Mouse (Mus musculus) heart, adult 2 months (tissue): Measurements from ENCODE around the gene Zc3h14. TPM values are rescaled to one million over a fixed set of nuclear protein-coding genes. Genes with fewer than 3 reads are reported as not detected.

ENCODE experiments used
- DNase-seq, 2 experiments: peaks; one replicate each; pipeline ENCODE4 v3.0.0; 2021
- H3K27ac ChIP-seq: fragments of 200-600 bp; 2 replicates; pipeline ENCODE4 v1.8.1; 2022
- H3K27me3 ChIP-seq: fragments of 200-500 bp; 2 replicates; pipeline ENCODE4 v1.6.1; 2012; ENCODE audit warnings: mild to moderate bottlenecking, low read length, inconsistent platforms, mixed read lengths; ENCODE audit not compliant: control insufficient read depth, insufficient read depth
- H3K36me3 ChIP-seq: fragments of 200-500 bp; 2 replicates; pipeline ENCODE4 v1.6.1; 2012; ENCODE audit warnings: low read length, inconsistent platforms; ENCODE audit not compliant: control insufficient read depth, insufficient read depth
- H3K4me1 ChIP-seq: fragments of 200-500 bp; 2 replicates; pipeline ENCODE4 v1.6.1; 2011; ENCODE audit warnings: low read length; ENCODE audit not compliant: control insufficient read depth, insufficient read depth
- H3K4me3 ChIP-seq: fragments of 200-600 bp; 2 replicates; pipeline ENCODE4 v1.8.1; 2022
- H3K79me2 ChIP-seq: fragments of 200-500 bp; replicated peaks from 2 replicates; pipeline ENCODE4 v1.6.1; 2012; ENCODE audit warnings: mild to moderate bottlenecking, inconsistent platforms, low read length, moderate library complexity, mixed read lengths; ENCODE audit not compliant: control insufficient read depth, insufficient read depth
- H3K9ac ChIP-seq: fragments of 200-500 bp; 2 replicates; pipeline ENCODE4 v1.6.1; 2012; ENCODE audit warnings: low read depth, mild to moderate bottlenecking, control low read depth, inconsistent platforms, low read length, mixed read lengths
- CTCF ChIP-seq: fragments of 200-600 bp; IDR thresholded peaks from 2 replicates; pipeline ENCODE4 v1.8.1; 2022; ENCODE audit warnings: antibody characterized with exemption, mild to moderate bottlenecking, moderate library complexity
- EP300 ChIP-seq: fragments of 200-500 bp; IDR thresholded peaks from 2 replicates; pipeline ENCODE4 v1.6.1; 2011; ENCODE audit warnings: low read depth, low read length, control low read depth; ENCODE audit not compliant: insufficient read depth
- POLR2A ChIP-seq: fragments of 200-500 bp; IDR thresholded peaks from 2 replicates; pipeline ENCODE4 v1.6.1; 2011; ENCODE audit warnings: mild to moderate bottlenecking, low read depth, low read length, control low read depth; ENCODE audit not compliant: insufficient read depth
- WGBS: fragments of 180-500 bp; shearing (Covaris S2); methylation state at CpG from one replicate; pipeline ENCODE4 v1.1.7; 2018; 5-methylcytosine and 5-hydroxymethylcytosine counted together
- intact Hi-C: fragments of 180-260 bp; cut with DNase I; formaldehyde crosslinking; loops from one replicate; pipeline ENCODE4 v1.15.1; 2025
- polyA plus RNA-seq: library from polyadenylated mRNA; depleted of rRNA; stranded (reverse); fragments of >200 nt; gene quantifications from 2 replicates; pipeline ENCODE4 v1.2.3, GENCODE M21; 2012
- total RNA-seq, 2 experiments: library from RNA; stranded (reverse); gene quantifications; 2 replicates each; pipeline ENCODE4 v1.2.3; 2021

The Zc3h14 gene
- total and polyA plus RNA-seq, 3 experiments, result 57.0 to 60.1 (median 59.6) TPM

DNA sequence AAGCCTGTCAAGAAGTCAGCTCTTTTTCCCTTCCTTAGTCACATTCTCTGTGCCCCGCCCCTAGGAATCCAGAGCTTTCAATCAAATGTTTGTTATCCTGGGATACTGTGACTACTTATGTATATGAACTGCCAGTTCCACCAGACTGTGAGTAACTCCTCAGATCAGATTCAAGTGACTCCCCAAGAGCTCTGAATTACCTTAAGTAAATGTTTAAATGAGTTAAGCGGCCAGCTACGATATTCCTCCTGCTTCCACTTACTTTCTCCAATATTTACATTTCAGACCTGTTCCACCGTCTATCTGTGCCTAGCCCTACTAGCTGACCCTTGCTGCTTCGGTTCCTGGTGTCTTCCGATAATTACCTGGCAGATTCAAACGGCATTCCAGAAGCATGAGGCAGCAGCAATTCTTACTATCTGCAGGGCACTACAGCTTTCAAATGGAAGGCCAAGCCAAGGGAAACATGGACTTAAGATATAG is 33.1 kb upstream of the Zc3h14 start:
- intact Hi-C loops, result no loop called here
- H3K79me2 ChIP-seq, result no peaks in the 10 kb centered on the region
- H3K4me1 ChIP-seq, result peaks cover 14% of the 10 kb centered on the region
- TF ChIP-seq POLR2A (no peak), CTCF (no peak), EP300 (no peak)
- DNase-seq, result no peak
- no peak overlapping the region for H3K4me3 ChIP-seq
- H3K27me3 ChIP-seq, result no peaks in the 10 kb centered on the region
- 50% methylated on average over 7 of the region's 7 CpGs for WGBS
- no peak overlapping the region for H3K9ac ChIP-seq
- H3K36me3 ChIP-seq, result peaks cover 13% of the 10 kb centered on the region
- H3K27ac ChIP-seq, result no peak overlapping the region

- peak in 1 of 2 experiments; percentile 8 for DNase-seq
- Histone ChIP-seq H3K27ac (peak overlapping the region; percentile 11), H3K27me3 (no peaks in the 10 kb centered on the region), H3K4me3 (no peak overlapping the region), H3K9ac (no peak overlapping the region), H3K4me1 (peaks cover 14% of the 10 kb centered on the region), H3K36me3 (peaks cover 13% of the 10 kb centered on the region), H3K79me2 (no peaks in the 10 kb centered on the region)
- 25% methylated on average over 11 of the region's 11 CpGs for WGBS
- TF ChIP-seq CTCF (no peak), EP300 (no peak), POLR2A (no peak)
- intact Hi-C loops, result no loop called here
These were observed 32.0 kb upstream of the Zc3h14 start for GRCm38 (mm10) chr12:98714757-98715156.

GRCm38 (mm10) chr12:98716142-98716541 is 30.6 kb upstream of the Zc3h14 start:
- TF ChIP-seq EP300 (no peak), POLR2A (no peak), CTCF (no peak)
- 88% methylated on average over 2 of the region's 2 CpGs for WGBS
- intact Hi-C loops, result no loop called here
- Histone ChIP-seq H3K4me3 (no peak overlapping the region), H3K9ac (no peak overlapping the region), H3K27ac (no peak overlapping the region), H3K36me3 (peaks cover 13% of the 10 kb centered on the region), H3K79me2 (no peaks in the 10 kb centered on the region), H3K27me3 (no peaks in the 10 kb centered on the region), H3K4me1 (peaks cover 14% of the 10 kb centered on the region)
- no peak for DNase-seq

DNA sequence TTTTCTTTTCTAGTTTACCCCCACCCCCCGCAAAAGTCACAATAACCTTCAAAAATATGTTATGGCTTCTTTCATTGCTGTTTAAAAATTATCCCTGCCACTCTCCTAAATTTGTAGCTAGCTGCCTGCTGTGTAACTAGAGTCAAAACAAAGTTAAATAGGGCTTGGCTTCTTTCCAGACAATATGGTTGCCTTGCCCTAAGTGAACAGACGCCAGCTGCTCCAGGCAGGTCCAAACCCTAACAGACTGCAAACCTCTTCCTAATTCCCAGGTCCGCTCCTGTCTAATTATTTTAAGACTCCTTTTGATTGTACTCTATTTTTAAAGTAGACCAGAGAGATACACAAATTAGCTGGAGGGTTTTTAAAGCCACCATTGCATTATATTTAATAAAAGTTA is 26.1 kb upstream of the Zc3h14 start:
- no peak for DNase-seq
- peaks cover 2% of the 10 kb centered on the region; the same call in 1 of the 2 replicates for H3K4me1 ChIP-seq
- H3K9ac ChIP-seq, result no peak overlapping the region
- intact Hi-C loops, result no loop called here
- no peaks in the 10 kb centered on the region for H3K27me3 ChIP-seq
- no peak overlapping the region for H3K4me3 ChIP-seq
- TF ChIP-seq POLR2A (no peak), CTCF (no peak), EP300 (no peak)
- H3K27ac ChIP-seq, result peak overlapping the region; percentile 13; the same call in 1 of the 2 replicates
- no peaks in the 10 kb centered on the region; the same call in 1 of the 2 replicates for H3K36me3 ChIP-seq
- WGBS, result 54% methylated on average over 3 of the region's 3 CpGs
- no peaks in the 10 kb centered on the region for H3K79me2 ChIP-seq

DNA sequence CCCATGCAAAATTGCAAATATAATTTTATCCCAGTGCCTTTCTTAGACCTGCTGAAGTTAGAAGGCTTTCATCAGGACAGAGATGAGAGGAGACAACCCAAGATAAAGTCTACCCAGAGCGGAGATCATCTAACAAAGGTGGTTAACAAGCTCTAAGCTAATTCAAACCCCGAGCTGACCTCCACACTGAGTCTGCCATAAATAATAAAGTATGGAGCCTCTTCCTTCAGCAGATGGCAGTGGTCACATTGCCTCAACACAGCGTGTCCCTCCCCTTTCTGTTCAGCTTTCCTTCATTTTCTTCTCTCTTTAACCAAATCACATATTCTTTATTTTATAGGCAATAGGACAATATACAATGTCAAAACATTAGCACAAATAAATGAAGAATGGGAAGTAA is 25.7 kb upstream of the Zc3h14 start:
- H3K9ac ChIP-seq, result no peak overlapping the region
- DNase-seq, result no peak

DNA sequence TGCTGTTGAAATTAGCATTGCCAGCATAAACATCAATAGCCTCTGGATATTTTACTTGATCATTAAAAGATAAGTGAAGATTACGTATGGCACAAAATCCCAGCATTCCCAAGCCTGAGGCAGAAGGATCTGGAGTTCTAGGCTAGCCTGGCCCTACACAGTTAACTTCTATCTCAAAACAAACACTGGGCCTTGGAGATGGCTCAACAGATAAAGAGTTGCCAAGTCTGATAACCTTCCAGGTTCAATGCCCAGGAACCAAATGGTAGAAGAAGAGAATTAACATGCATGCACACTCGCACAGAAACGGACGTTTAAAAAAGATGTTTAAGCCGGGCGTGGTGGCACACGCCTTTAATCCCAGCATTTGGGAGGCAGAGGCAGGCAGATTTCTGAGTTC is 22.5 kb upstream of the Zc3h14 start:
- no peaks in the 10 kb centered on the region for H3K27me3 ChIP-seq
- TF ChIP-seq CTCF (no peak), POLR2A (no peak), EP300 (no peak)
- no peak overlapping the region for H3K9ac ChIP-seq
- H3K27ac ChIP-seq, result no peak overlapping the region
- 94% methylated on average over 7 of the region's 7 CpGs for WGBS
- DNase-seq, result no peak
- intact Hi-C loops, result no loop called here
- H3K4me3 ChIP-seq, result no peak overlapping the region
- peaks cover 2% of the 10 kb centered on the region for H3K4me1 ChIP-seq
- peaks cover 2% of the 10 kb centered on the region for H3K36me3 ChIP-seq
- peaks cover 3% of the 10 kb centered on the region; the same call in 1 of the 2 replicates for H3K79me2 ChIP-seq

More for the DNA sequence above, 25.7 kb upstream of the Zc3h14 start:
- no peaks in the 10 kb centered on the region for H3K27me3 ChIP-seq
- H3K4me1 ChIP-seq, result peaks cover under 1% of the 10 kb centered on the region; the same call in 1 of the 2 replicates
- H3K4me3 ChIP-seq, result no peak overlapping the region
- 66% methylated on average over 3 of the region's 3 CpGs for WGBS
- intact Hi-C loops, result no loop called here
- H3K27ac ChIP-seq, result peak overlapping the region; percentile 13; the same call in 1 of the 2 replicates
- peaks cover under 1% of the 10 kb centered on the region; the same call in 1 of the 2 replicates for H3K79me2 ChIP-seq
- H3K36me3 ChIP-seq, result no peaks in the 10 kb centered on the region
- TF ChIP-seq POLR2A (no peak), EP300 (no peak), CTCF (no peak)
